Mouse (Mus musculus): ENCODE data around the gene Hapln3. TPM values are rescaled to one million over a fixed set of nuclear protein-coding genes. Genes with fewer than 3 reads are reported as not detected.
A peak's percentile ranks its signal among the peaks of the same experiment; 100 is the strongest.

Hapln3 gene
- 1 to 10 TPM; 3.2 to 5.3 TPM for total RNA-seq (2021)
- long read RNA-seq, experiment 1: 0 reads
- long read RNA-seq, experiment 2, partial matches to known transcripts: 1 of 3 reads
- long read RNA-seq, experiment 2, other reads (novel, unspliced or antisense): 1 of 3 reads

GRCm38 (mm10) chr7:79130843-79131444 lies at the start of gene Hapln3:
Gene Hapln3, minus strand, starts transcription at chr7:79131018.
- no peak for DNase-seq (ENCODE audit: low spot score in 2 of 2)
- intact Hi-C loops (cut with DNase I): no loop called here

- no peak for DNase-seq (ENCODE audit: low spot score in 2 of 2)
- intact Hi-C loops (cut with DNase I): no loop called here
These were observed 43.0 kb upstream of the Hapln3 start for GRCm38 (mm10) chr7:79173800-79174199.

GRCm38 (mm10) chr7:79171782-79172181 lies 41.0 kb upstream of the Hapln3 start:
- intact Hi-C loops (cut with DNase I): no loop called here
- DNase-seq (ENCODE audit: low spot score in 2 of 2): no peak

- intact Hi-C loops (cut with DNase I): no loop called here
- DNase-seq (ENCODE audit: low spot score in 2 of 2): no peak
These were observed 36.3 kb upstream of the Hapln3 start for GRCm38 (mm10) chr7:79167006-79167562.

- DNase-seq (ENCODE audit: low spot score in 2 of 2): no peak
- intact Hi-C loops (cut with DNase I): no loop called here
These were observed 28.6 kb upstream of the Hapln3 start for GRCm38 (mm10) chr7:79159406-79159805.

- intact Hi-C loops (cut with DNase I): loop anchor here (5.0 kb wide), 1 partner anchor 43 kb away; no protein-coding TSS in a partner anchor
- DNase-seq (ENCODE audit: low spot score in 2 of 2): no peak
These were observed 18.7 kb upstream of the Hapln3 start for GRCm38 (mm10) chr7:79149522-79149921.

GRCm38 (mm10) chr7:79148711-79149266 lies 18.0 kb upstream of the Hapln3 start, which contains the start of gene Mfge8:
Gene Mfge8, minus strand, starts transcription at chr7:79149060.
- DNase-seq (ENCODE audit: low spot score in 2 of 2): peak; percentile 37 to 68
- intact Hi-C loops (cut with DNase I): loop anchor here (5.0 kb wide), 1 partner anchor 44 kb away; no protein-coding TSS in a partner anchor

GRCm38 (mm10) chr7:79147931-79148653 lies 17.3 kb upstream of the Hapln3 start:
- intact Hi-C loops (cut with DNase I): loop anchor here (5.0 kb wide), 1 partner anchor 44 kb away; no protein-coding TSS in a partner anchor
- DNase-seq (ENCODE audit: low spot score in 2 of 2): no peak

- intact Hi-C loops (cut with DNase I): loop anchor here (5.0 kb wide), 1 partner anchor 45 kb away; no protein-coding TSS in a partner anchor
- no peak for DNase-seq (ENCODE audit: low spot score in 2 of 2)
These were observed 16.4 kb upstream of the Hapln3 start for GRCm38 (mm10) chr7:79147011-79147837.

- intact Hi-C loops (cut with DNase I): loop anchor here (2.0 to 5.0 kb wide), 2 partner anchors 88 to 206 kb away; no protein-coding TSS in a partner anchor
These were observed 10.1 kb upstream of the Hapln3 start for GRCm38 (mm10) chr7:79140897-79141296.

GRCm38 (mm10) chr7:79139891-79140591 lies 9.2 kb upstream of the Hapln3 start:
- no peak for DNase-seq (ENCODE audit: low spot score in 2 of 2)
- intact Hi-C loops (cut with DNase I): loop anchor here (2.0 to 5.0 kb wide), 2 partner anchors 89 to 207 kb away; no protein-coding TSS in a partner anchor

More at GRCm38 (mm10) chr7:79140897-79141296, 10.1 kb upstream of the Hapln3 start:
- DNase-seq (ENCODE audit: low spot score in 2 of 2): peak; percentile 83 to 87

GRCm38 (mm10) chr7:79139328-79139824 lies 8.6 kb upstream of the Hapln3 start:
- DNase-seq (ENCODE audit: low spot score in 2 of 2): no peak
- intact Hi-C loops (cut with DNase I): no loop called here

- intact Hi-C loops (cut with DNase I): no loop called here
- no peak for DNase-seq (ENCODE audit: low spot score in 2 of 2)
These were observed 2.6 kb upstream of the Hapln3 start for GRCm38 (mm10) chr7:79133391-79133790.

GRCm38 (mm10) chr7:79130385-79130784 lies 433 bp downstream of the Hapln3 start:
- intact Hi-C loops (cut with DNase I): no loop called here

GRCm38 (mm10) chr7:79129883-79130282 lies 935 bp downstream of the Hapln3 start:
- intact Hi-C loops (cut with DNase I): no loop called here
- DNase-seq (ENCODE audit: low spot score in 2 of 2): no peak

More at GRCm38 (mm10) chr7:79130385-79130784, 433 bp downstream of the Hapln3 start:
- no peak for DNase-seq (ENCODE audit: low spot score in 2 of 2)

- intact Hi-C loops (cut with DNase I): no loop called here
- DNase-seq (ENCODE audit: low spot score in 2 of 2): peak; percentile 62 to 91
These were observed 7.4 kb downstream of the Hapln3 start for GRCm38 (mm10) chr7:79123465-79123864.

- intact Hi-C loops (cut with DNase I): no loop called here
- no peak for DNase-seq (ENCODE audit: low spot score in 2 of 2)
These were observed 17.0 kb downstream of the Hapln3 start for GRCm38 (mm10) chr7:79113848-79114247.

GRCm38 (mm10) chr7:79096492-79096891 lies 34.3 kb downstream of the Hapln3 start:
- intact Hi-C loops (cut with DNase I): no loop called here
- DNase-seq (ENCODE audit: low spot score in 2 of 2): no peak
